Mouse (Mus musculus): ENCODE results near the gene Prkcg. TPM values are rescaled to one million over a fixed set of nuclear protein-coding genes. Genes with fewer than 3 reads are reported as not detected.

Gene Prkcg
- total and polyA plus RNA-seq, 3 experiments, result 0.15 to 3.0 (median 0.17) TPM

GRCm38 (mm10) chr7:3332619-3333521 lies 43.9 kb downstream of the Prkcg start, which contains the start of gene Cacng7:
Cacng7 (plus strand) TSS chr7:3332955.
- no peaks in the 10 kb centered on the region for H3K79me2 ChIP-seq (replicated peaks; ENCODE audit: control insufficient read depth, extremely low read depth, insufficient read depth, poor library complexity, severe bottlenecking)
- no peaks in the 10 kb centered on the region for H3K9me3 ChIP-seq (replicated peaks; ENCODE audit: low read length)
- in situ Hi-C loops (cut with MboI; ENCODE audit: low pct_ligation_motif_present, low pct_unique_long_range_greater_than_20kb, low sequenced_read_pairs) (no loop called here), dilution Hi-C loops (cut with MboI; ENCODE audit: extremely low pct_ligation_motif_present, extremely low pct_unique_long_range_greater_than_20kb, low sequenced_read_pairs) (no loop called here)
- H3K27ac ChIP-seq (ENCODE audit: insufficient read depth, low read depth), result no peak within 1 kb of the TSS
- peak within 1 kb of the TSS; percentile 35; the same call in 1 of the 2 replicates for H3K4me2 ChIP-seq (ENCODE audit: insufficient read depth, low read depth, poor library complexity, severe bottlenecking)
- no peak within 1 kb of the TSS for H3K4me3 ChIP-seq (replicated peaks in 1 of 3; ENCODE audit: low read depth in 2 of 3, low read length in 2 of 3, poor library complexity in 1 of 3)
- peaks cover 4% of the 10 kb centered on the region for H3K27me3 ChIP-seq (replicated peaks)
- DNase-seq (ENCODE audit: extremely low read depth), result no peak
- no peak for TF ChIP-seq SMC3 (IDR thresholded peaks at IDR 0.05; ENCODE audit: low read depth, low read length)
- TF ChIP-seq POLR2A (IDR thresholded peaks at IDR 0.05; ENCODE audit: low read depth, low read length), result no peak
- no peak for TF ChIP-seq E2F4 (IDR thresholded peaks at IDR 0.05; ENCODE audit: insufficient replicate concordance, low read depth, low read length)
- no peak for TF ChIP-seq SIN3A (IDR thresholded peaks at IDR 0.05; ENCODE audit: low read length)
- TF ChIP-seq TCF12 (IDR thresholded peaks at IDR 0.05; ENCODE audit: low read depth, low read length), result no peak
- no peak for TF ChIP-seq CHD1 (IDR thresholded peaks at IDR 0.05; ENCODE audit: low read depth, low read length)
- no peak for TF ChIP-seq NELFE (IDR thresholded peaks at IDR 0.05; ENCODE audit: low read depth, low read length)
- no peak for TF ChIP-seq MAZ (IDR thresholded peaks at IDR 0.05; ENCODE audit: low read depth, low read length)
- no peak for TF ChIP-seq POLR2AphosphoS2 (IDR thresholded peaks at IDR 0.05; ENCODE audit: low read depth, low read length)
- no peak for TF ChIP-seq BHLHE40 (IDR thresholded peaks at IDR 0.05; ENCODE audit: low read depth, low read length)
- no peak for TF ChIP-seq ELF1 (IDR thresholded peaks at IDR 0.05; ENCODE audit: low read depth, low read length)
- no peak for TF ChIP-seq RAD21 (IDR thresholded peaks at IDR 0.05; ENCODE audit: low read depth, low read length)
- no peak for TF ChIP-seq GABPA (IDR thresholded peaks at IDR 0.05; ENCODE audit: insufficient replicate concordance, low read depth, low read length)
- no peak for TF ChIP-seq ZMIZ1 (IDR thresholded peaks at IDR 0.05; ENCODE audit: low read depth, low read length)
- TF ChIP-seq UBTF (IDR thresholded peaks at IDR 0.05; ENCODE audit: low read depth, low read length), result no peak
- TF ChIP-seq ZC3H11A (IDR thresholded peaks at IDR 0.05; ENCODE audit: low read depth, low read length), result no peak
- no peak for TF ChIP-seq MEF2A (IDR thresholded peaks at IDR 0.05; ENCODE audit: borderline replicate concordance, low read depth, low read length)
- TF ChIP-seq ZNF384 (IDR thresholded peaks at IDR 0.05; ENCODE audit: low read depth, low read length), result no peak
- TF ChIP-seq ZKSCAN1 (IDR thresholded peaks at IDR 0.05; ENCODE audit: borderline replicate concordance, low read depth, low read length), result no peak
- no peak for TF ChIP-seq CHD2 (IDR thresholded peaks at IDR 0.05; ENCODE audit: low read length)
- H3K9ac ChIP-seq (ENCODE audit: insufficient read depth, low read depth), result no peak within 1 kb of the TSS
- H3K4me1 ChIP-seq (ENCODE audit: control insufficient read depth in 1 of 2, insufficient read depth in 2 of 2), result no peaks in the 10 kb centered on the region
- no peaks in the 10 kb centered on the region for H3K36me3 ChIP-seq (replicated peaks in 1 of 2; ENCODE audit: control insufficient read depth in 1 of 2, insufficient read depth in 1 of 2, low read length in 1 of 2)
